Mouse (Mus musculus) embryonic fibroblast, embryonic 13.5 days (primary cell): Measurements from ENCODE around the gene Sept9.
A peak's percentile ranks its signal among the peaks of the same experiment; 100 is the strongest.

Experiments
- CTCF ChIP-seq: IDR thresholded peaks from 2 replicates; pipeline ENCODE4 v1.5.1; 2011; ENCODE audit warnings: mild to moderate bottlenecking, control low read depth, low read length, moderate library complexity, borderline replicate concordance; ENCODE audit not compliant: insufficient read depth
- POLR2A ChIP-seq: IDR thresholded peaks from 2 replicates; pipeline ENCODE4 v1.6.1; 2011; ENCODE audit warnings: low read depth, mild to moderate bottlenecking, control low read depth, low read length, moderate library complexity

GRCm38 (mm10) chr11:117264162-117265021 is 64.9 kb downstream of the Sept9 start:
- TF ChIP-seq CTCF (no peak), POLR2A (0 out of 2 replicates have a peak, but pooled peaks have one; percentile 11)
